Mouse (Mus musculus): Measurements from ENCODE around the gene Cast.

DNA sequence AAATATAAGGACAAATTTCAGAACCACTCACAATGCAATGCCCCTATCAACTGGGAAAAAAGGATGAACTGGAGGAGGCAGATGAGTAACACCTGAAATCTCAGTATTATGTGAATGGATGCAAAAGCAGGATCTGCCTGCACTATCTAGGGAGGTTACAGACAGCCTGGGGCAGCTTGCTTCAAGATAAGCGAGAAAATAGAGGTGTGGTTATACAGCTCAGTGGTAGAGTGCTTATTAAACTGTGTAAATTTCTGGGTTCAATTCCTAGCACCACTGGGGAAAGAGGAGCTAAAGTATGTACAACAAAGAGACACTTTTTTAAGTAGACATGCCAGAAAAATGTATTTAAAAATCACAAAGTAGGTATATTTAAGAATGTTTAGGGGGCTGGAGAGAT is 14.2 kb downstream of the Cast start:
- TF ChIP-seq CTCF (IDR thresholded peaks at IDR 0.05; ENCODE audit: low read depth, low read length) (no peak), TAL1 (conservative IDR thresholded peaks at IDR 0.05; ENCODE audit: low read depth, low read length) (no peak), GATA1 (IDR thresholded peaks at IDR 0.05; ENCODE audit: borderline replicate concordance, low read length) (no peak), POLR2AphosphoS5 (IDR thresholded peaks at IDR 0.05; ENCODE audit: insufficient replicate concordance, low read depth, low read length) (no peak)

Measured in G1E (cell line).